Mouse (Mus musculus) adrenal gland (tissue): ENCODE measurements around the gene Anks6.

Source experiments
- intact Hi-C: fragments of 180-260 bp; cut with DNase I; formaldehyde crosslinking; loops from one replicate; pipeline ENCODE4 v1.15.1; 2025

Gene Anks6

GRCm38 (mm10) chr4:47046974-47047373 is 10.3 kb downstream of the Anks6 start:
- intact Hi-C loops, result no loop called here

- intact Hi-C loops, result no loop called here
Observed at GRCm38 (mm10) chr4:47043866-47044265, 13.4 kb downstream of the Anks6 start.

- intact Hi-C loops, result loop anchor here (5.0 kb wide), 1 partner anchor 432 kb away; no protein-coding TSS in a partner anchor
Observed at GRCm38 (mm10) chr4:47039586-47039985, 17.6 kb downstream of the Anks6 start.

GRCm38 (mm10) chr4:47037321-47037657 is 19.9 kb downstream of the Anks6 start:
- intact Hi-C loops, result loop anchor here (2.0 to 5.0 kb wide), 2 partner anchors 348 to 430 kb away; no protein-coding TSS in a partner anchor

- intact Hi-C loops, result loop anchor here (2.0 to 5.0 kb wide), 2 partner anchors 348 to 429 kb away; no protein-coding TSS in a partner anchor
Observed at GRCm38 (mm10) chr4:47036486-47037320, 20.5 kb downstream of the Anks6 start.

- intact Hi-C loops, result loop anchor here (5.0 kb wide), 1 partner anchor 428 kb away; no protein-coding TSS in a partner anchor
Observed at GRCm38 (mm10) chr4:47035536-47035935, 21.7 kb downstream of the Anks6 start.

- intact Hi-C loops, result no loop called here
Observed at GRCm38 (mm10) chr4:47032171-47032570, 25.1 kb downstream of the Anks6 start.

GRCm38 (mm10) chr4:47028791-47029190 is 28.4 kb downstream of the Anks6 start:
- intact Hi-C loops, result no loop called here

- intact Hi-C loops, result no loop called here
Observed at GRCm38 (mm10) chr4:47023949-47024348, 33.3 kb downstream of the Anks6 start.

- intact Hi-C loops, result no loop called here
Observed at GRCm38 (mm10) chr4:47022804-47023603, 34.2 kb downstream of the Anks6 start.

- intact Hi-C loops, result loop anchor here (2.0 kb wide), 1 partner anchor 332 kb away; no protein-coding TSS in a partner anchor
Observed at GRCm38 (mm10) chr4:47020563-47020962, 36.7 kb downstream of the Anks6 start.

GRCm38 (mm10) chr4:47015156-47015555 is 42.1 kb downstream of the Anks6 start:
- intact Hi-C loops, result no loop called here

- intact Hi-C loops, result no loop called here
Observed at GRCm38 (mm10) chr4:47012476-47012875, 44.8 kb downstream of the Anks6 start.

GRCm38 (mm10) chr4:47010400-47011231 is 46.6 kb downstream of the Anks6 start:
- intact Hi-C loops, result no loop called here

GRCm38 (mm10) chr4:47000626-47001395 is 56.4 kb downstream of the Anks6 start:
- intact Hi-C loops, result no loop called here

GRCm38 (mm10) chr4:46997969-46998368 is 59.3 kb downstream of the Anks6 start:
- intact Hi-C loops, result no loop called here

- intact Hi-C loops, result no loop called here
Observed at GRCm38 (mm10) chr4:46992827-46993473, 64.3 kb downstream of the Anks6 start.

- intact Hi-C loops, result no loop called here
Observed at GRCm38 (mm10) chr4:46991959-46992316, 65.3 kb downstream of the Anks6 start.

- intact Hi-C loops, result no loop called here
Observed at GRCm38 (mm10) chr4:46991016-46991958, 65.9 kb downstream of the Anks6 start, which contains the start of gene Gabbr2. Gene Gabbr2 (minus strand): TSS chr4:46991873.
